Mouse (Mus musculus) brain, embryonic 14.5 days (tissue): Measurements from ENCODE around the gene Commd1.

ENCODE experiments used
- CTCF ChIP-seq: fragments of 200-500 bp; IDR thresholded peaks from 2 replicates; pipeline ENCODE4 v1.5.1; 2012; ENCODE audit warnings: inconsistent platforms, mild to moderate bottlenecking, moderate library complexity, borderline replicate concordance; ENCODE audit not compliant: insufficient read depth, insufficient read length; ENCODE audit errors: extremely low read depth
- POLR2A ChIP-seq: fragments of 200-500 bp; IDR thresholded peaks from 2 replicates; pipeline ENCODE4 v1.6.1; 2012; ENCODE audit warnings: mild to moderate bottlenecking, inconsistent platforms, borderline replicate concordance; ENCODE audit not compliant: poor library complexity, insufficient read depth, insufficient read length, severe bottlenecking; ENCODE audit errors: extremely low read depth

DNA sequence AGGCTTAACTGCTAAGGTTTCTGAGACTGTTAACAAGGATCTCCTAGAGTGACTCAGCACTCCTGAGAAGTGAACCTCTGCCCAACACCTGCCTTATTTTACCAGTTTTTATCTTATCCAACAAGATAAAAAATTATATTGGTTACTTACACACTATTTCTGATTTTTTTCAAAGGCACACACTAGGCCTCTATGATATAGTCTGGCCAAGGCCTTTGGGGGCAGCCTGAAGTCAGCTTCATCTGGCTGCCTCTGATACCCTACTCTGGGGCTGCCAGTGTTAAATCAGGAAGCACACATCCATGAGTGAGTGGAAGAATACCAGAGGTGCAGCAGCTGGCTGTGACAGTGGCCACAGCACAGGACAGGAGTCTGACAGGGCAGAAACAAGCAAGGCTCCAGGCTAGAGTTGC is 75.7 kb downstream of the Commd1 start:
- TF ChIP-seq POLR2A (no peak), CTCF (no peak)
